Mouse (Mus musculus) stomach, postnatal 0 days (tissue): Measurements from ENCODE around the gene Son.

Experiments used
- CTCF ChIP-seq: IDR thresholded peaks from 2 replicates; pipeline ENCODE4 v1.5.1; 2016; ENCODE audit warnings: antibody characterized with exemption, low read depth, mild to moderate bottlenecking, moderate library complexity
- EP300 ChIP-seq: optimal IDR thresholded peaks from 2 replicates; pipeline ENCODE3; 2016; ENCODE audit warnings: antibody characterized with exemption

DNA sequence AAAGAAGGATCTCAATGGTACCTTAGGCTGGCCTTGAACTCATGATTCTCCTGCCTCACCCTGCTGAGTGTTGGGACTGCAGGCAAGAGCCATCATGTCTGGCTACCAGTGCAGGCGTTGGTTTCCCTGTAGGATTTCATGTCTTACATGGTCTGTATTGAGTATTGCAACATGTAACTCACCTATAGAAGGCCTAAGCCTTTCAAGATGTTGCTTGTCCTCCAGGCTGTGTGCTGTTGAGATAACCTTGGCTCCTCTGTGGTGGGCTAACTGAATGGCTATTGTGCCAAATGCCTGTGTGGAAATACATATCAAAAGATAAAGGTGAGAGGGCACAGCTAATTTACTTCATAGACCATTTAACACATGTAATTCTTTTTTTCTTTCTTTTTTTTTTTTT, 51.7 kb downstream of the Son start:
- no peak for TF ChIP-seq EP300
- TF ChIP-seq CTCF, result no peak
